Mouse (Mus musculus) bone marrow macrophage, adult 2 months (primary cell): Measurements from ENCODE around the gene Csf2. TPM values are rescaled to one million over a fixed set of nuclear protein-coding genes. Genes with fewer than 3 reads are reported as not detected.
"Not testable (repeated sequence)": the region's sequence is repeated elsewhere in the genome, so short reads cannot be mapped to it uniquely, and the experiment has no call there.

ENCODE experiments used
- H3K27ac ChIP-seq: 2 replicates; pipeline ENCODE4 v1.5.1; 2012; ENCODE audit warnings: low read depth, low read length; ENCODE audit not compliant: insufficient read depth
- H3K4me1 ChIP-seq: 2 replicates; pipeline ENCODE4 v1.6.1; 2012; ENCODE audit warnings: low read length; ENCODE audit not compliant: control insufficient read depth, insufficient read depth
- H3K4me3 ChIP-seq: 2 replicates; pipeline ENCODE4 v1.5.1; 2012; ENCODE audit warnings: mild to moderate bottlenecking, low read length, moderate library complexity; ENCODE audit not compliant: insufficient read depth
- CTCF ChIP-seq: IDR thresholded peaks from 2 replicates; pipeline ENCODE4 v1.5.1; 2012; ENCODE audit warnings: low read depth, mild to moderate bottlenecking, low read length, moderate library complexity
- POLR2A ChIP-seq: IDR thresholded peaks from 2 replicates; pipeline ENCODE4 v1.6.1; 2012; ENCODE audit warnings: mild to moderate bottlenecking, low read depth, low read length, borderline replicate concordance
- polyA plus RNA-seq: library from polyadenylated mRNA; stranded (reverse); fragments of >200 nt; gene quantifications from 2 replicates; pipeline ENCODE4 v1.2.4, GENCODE M21; 2012; ENCODE audit not compliant: missing spikeins, insufficient read depth, insufficient read length

The Csf2 gene
- not detected in 2 replicates for polyA plus RNA-seq

- no peak within 1 kb of the TSS for H3K4me3 ChIP-seq
- peaks cover 7% of the 10 kb centered on the region for H3K4me1 ChIP-seq
- TF ChIP-seq CTCF = no peak
- no peak for TF ChIP-seq POLR2A
- no peak within 1 kb of the TSS for H3K27ac ChIP-seq
Observed at GRCm38 (mm10) chr11:54248940-54249717, at the start of gene Csf2. Csf2 (minus strand) TSS chr11:54249667.

DNA sequence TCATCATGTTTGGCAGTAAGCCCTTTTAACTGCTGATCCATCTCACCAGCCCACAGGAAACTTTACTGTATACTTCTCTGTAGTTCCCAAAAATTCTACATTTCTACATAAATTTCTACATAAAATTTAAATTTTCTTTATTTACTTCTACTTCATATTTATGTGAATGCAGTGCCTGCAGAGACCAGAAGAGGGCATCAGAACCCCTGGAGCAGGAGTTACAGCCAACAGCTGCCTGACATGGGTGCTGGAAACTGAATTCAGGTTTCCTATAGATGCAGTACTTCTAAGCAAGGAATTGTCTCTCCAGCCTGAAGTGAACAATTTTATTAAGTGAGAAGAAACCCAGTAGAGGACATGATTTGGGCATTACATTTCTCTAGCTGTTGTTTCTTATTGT lies 49.3 kb upstream of the Csf2 start:
- TF ChIP-seq CTCF (no peak), POLR2A (no peak)
- Histone ChIP-seq H3K4me1 (no peaks in the 10 kb centered on the region), H3K4me3 (no peak overlapping the region), H3K27ac (no peak overlapping the region)

DNA sequence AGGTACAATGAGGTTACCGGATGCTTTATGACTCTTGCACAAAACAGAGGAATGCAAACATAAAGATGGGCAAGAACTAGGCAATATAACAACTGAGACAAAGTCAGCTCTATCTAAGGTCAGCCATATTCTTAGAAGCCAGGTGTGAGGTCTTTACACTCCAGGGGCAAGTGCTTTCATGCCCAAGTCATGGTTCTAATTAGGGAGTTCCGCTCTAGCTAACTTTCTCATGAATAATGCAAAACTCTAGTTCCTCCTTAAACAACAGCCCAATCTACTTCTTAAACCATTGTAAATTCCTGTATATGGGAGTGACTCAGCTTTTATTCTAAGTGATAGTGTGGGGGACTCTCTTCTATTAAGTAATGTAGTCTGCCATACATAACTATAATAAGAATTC lies 48.0 kb upstream of the Csf2 start:
- H3K4me1 ChIP-seq, H3K27ac ChIP-seq, H3K4me3 ChIP-seq: not testable (repeated sequence)

DNA sequence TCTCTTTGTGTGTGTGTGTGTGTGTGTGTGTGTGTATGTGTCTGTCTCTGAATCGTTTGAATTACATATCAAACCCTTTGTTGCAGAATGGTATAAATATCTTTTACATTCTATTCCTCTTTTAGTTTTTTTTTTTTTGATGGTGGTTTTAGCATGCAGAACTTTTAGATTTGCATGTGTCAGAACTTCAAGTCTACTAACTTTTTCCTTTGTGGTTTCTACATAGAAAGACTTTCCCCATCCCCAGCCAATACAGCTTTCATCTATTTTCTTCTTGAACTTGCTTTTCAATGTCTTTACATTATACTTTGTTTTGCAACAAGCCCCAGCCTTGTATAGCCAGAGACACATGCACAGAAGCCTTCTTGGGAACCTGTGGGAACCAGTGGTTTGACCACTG lies 47.3 kb upstream of the Csf2 start:
- Histone ChIP-seq H3K27ac (no peak overlapping the region), H3K4me1 (no peaks in the 10 kb centered on the region)

DNA sequence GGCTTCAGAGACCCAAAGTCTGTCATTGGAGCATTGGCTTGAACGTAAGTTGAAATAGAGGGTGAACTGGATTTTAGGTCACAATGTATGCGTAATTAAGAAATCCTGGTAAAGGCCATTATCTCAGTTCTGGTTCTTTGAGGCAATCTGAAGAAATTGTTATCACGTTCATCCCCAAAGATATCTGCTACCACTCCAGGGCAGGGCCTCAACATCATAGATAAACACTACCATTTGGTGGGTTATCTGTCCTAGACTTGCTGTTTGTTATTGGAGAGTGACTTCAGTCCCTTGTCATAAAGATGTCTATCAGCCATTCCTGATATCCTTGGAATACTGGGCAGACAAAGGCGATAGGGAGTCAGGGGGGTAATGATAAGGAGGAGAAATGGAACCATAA lies 46.5 kb upstream of the Csf2 start:
- no peak overlapping the region for H3K4me3 ChIP-seq
- H3K27ac ChIP-seq = no peak overlapping the region
- no peaks in the 10 kb centered on the region for H3K4me1 ChIP-seq
- TF ChIP-seq CTCF (no peak), POLR2A (no peak)

More for the DNA sequence above, 47.3 kb upstream of the Csf2 start:
- TF ChIP-seq POLR2A (no peak), CTCF (no peak)
- no peak overlapping the region for H3K4me3 ChIP-seq

GRCm38 (mm10) chr11:54293980-54294807 lies 44.7 kb upstream of the Csf2 start:
- Histone ChIP-seq H3K4me1 (no peaks in the 10 kb centered on the region), H3K4me3 (no peak overlapping the region), H3K27ac (no peak overlapping the region)
- TF ChIP-seq POLR2A (no peak), CTCF (no peak)

DNA sequence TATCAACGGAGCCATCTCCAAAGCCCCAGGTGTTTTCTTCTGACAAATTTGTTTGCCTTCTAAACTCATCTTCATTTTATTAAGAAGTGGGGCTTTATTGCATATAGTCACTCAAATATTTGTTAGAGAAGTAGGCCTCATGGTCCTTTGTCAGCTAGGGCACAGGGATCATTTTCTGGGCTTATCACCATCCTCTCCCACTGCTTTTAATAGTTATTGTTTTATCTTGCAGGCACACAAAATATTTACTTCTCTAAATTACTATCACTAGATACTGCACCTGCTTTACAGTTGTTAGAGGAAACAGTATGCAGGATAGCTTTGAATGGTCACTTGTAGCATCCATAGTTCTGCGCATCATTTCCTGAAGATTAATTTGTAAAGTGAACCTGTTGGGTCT lies 42.7 kb upstream of the Csf2 start:
- no peak for TF ChIP-seq CTCF
- TF ChIP-seq POLR2A = no peak
- H3K4me1 ChIP-seq = no peaks in the 10 kb centered on the region
- no peak overlapping the region for H3K27ac ChIP-seq
- H3K4me3 ChIP-seq = no peak overlapping the region

- no peak overlapping the region for H3K4me3 ChIP-seq
- H3K27ac ChIP-seq = no peak overlapping the region
- H3K4me1 ChIP-seq = no peaks in the 10 kb centered on the region
- TF ChIP-seq POLR2A (no peak), CTCF (no peak)
Observed at GRCm38 (mm10) chr11:54287821-54288453, 38.5 kb upstream of the Csf2 start.

DNA sequence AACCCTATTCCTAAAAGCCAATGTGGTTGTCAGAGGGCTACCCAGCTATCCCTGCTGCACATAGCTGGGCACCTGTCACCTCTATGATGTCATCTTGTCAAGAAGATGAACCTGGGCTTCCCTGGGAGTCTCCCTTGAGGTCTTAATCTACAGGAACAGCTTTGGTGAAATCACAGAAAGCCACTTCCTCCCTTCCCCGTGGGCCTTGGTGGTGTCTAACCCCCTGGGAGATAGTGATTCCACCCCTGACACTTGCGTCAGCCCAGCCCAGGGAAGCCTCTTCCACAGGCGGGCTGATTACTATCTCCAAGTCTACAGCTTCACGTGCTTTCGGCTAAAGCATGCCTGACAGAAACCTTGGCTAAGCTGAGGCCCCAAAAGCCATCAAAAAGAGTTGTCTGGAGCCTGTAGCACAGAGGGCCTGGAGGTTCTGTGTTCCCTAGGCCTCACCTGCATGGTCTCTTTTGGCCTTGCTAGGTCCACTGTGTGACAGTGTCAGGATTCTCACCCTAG lies 22.0 kb upstream of the Csf2 start:
- Histone ChIP-seq H3K4me3 (no peak overlapping the region), H3K4me1 (no peaks in the 10 kb centered on the region), H3K27ac (no peak overlapping the region)
- no peak for TF ChIP-seq CTCF
- no peak for TF ChIP-seq POLR2A
